Mouse (Mus musculus) kidney, embryonic 16.5 days (tissue): Measurements from ENCODE around the gene Rere. TPM values are rescaled to one million over a fixed set of nuclear protein-coding genes. Genes with fewer than 3 reads are reported as not detected.

Experiments used
- ATAC-seq: fragments of 200-750 bp; cut with Nextera tagmentation; 2 replicates; pipeline ENCODE4 v1.8.0; 2017; ENCODE audit warnings: moderate TSS enrichment; ENCODE audit not compliant: low FRiP score, low TSS enrichment
- H3K27ac ChIP-seq: fragments of 300-500 bp; sonication (generic); 2 replicates; pipeline ENCODE4 v1.5.1; 2014; ENCODE audit warnings: low read length
- H3K27me3 ChIP-seq: fragments of 300-500 bp; sonication (generic); 2 replicates; pipeline ENCODE4 v1.6.1; 2014; ENCODE audit warnings: low read length, control low read depth, mixed read lengths; ENCODE audit not compliant: insufficient read depth
- H3K36me3 ChIP-seq: fragments of 300-500 bp; sonication (generic); 2 replicates; pipeline ENCODE4 v1.6.1; 2014; ENCODE audit warnings: low read length, control low read depth, mixed read lengths; ENCODE audit not compliant: insufficient read depth
- H3K4me1 ChIP-seq: fragments of 300-500 bp; sonication (generic); 2 replicates; pipeline ENCODE4 v1.6.1; 2014; ENCODE audit warnings: low read length, control low read depth, mixed read lengths; ENCODE audit not compliant: insufficient read depth
- H3K4me2 ChIP-seq: fragments of 300-500 bp; sonication (generic); replicated peaks from 2 replicates; pipeline ENCODE4 v1.6.1; 2014; ENCODE audit warnings: low read depth, low read length
- H3K4me3 ChIP-seq: fragments of 300-500 bp; sonication (generic); 2 replicates; pipeline ENCODE4 v1.5.1; 2014; ENCODE audit warnings: mild to moderate bottlenecking, low read length
- H3K9ac ChIP-seq: fragments of 300-500 bp; sonication (generic); replicated peaks from 2 replicates; pipeline ENCODE4 v1.6.1; 2014; ENCODE audit warnings: low read length
- H3K9me3 ChIP-seq: fragments of 300-500 bp; sonication (generic); 2 replicates; pipeline ENCODE4 v1.6.1; 2016; ENCODE audit warnings: low read length, control low read depth
- WGBS: fragments of 180-500 bp; shearing (Covaris S2); extraction: QIAGEN DNeasy Blood & Tissue Kit; methylation state at CpG from one replicate; pipeline ENCODE4 v1.1.7; 2014; 5-methylcytosine and 5-hydroxymethylcytosine counted together
- polyA plus RNA-seq: library from polyadenylated mRNA; unstranded; fragments of >200 nt; fragmentation: Nextera tagmentation; extraction: Ambion mirVana; gene quantifications from 2 replicates; pipeline ENCODE4 v1.2.1, GENCODE M21; 2015

Rere gene
- polyA plus RNA-seq, 1 experiment from 2014 or later: 30.7 TPM

DNA sequence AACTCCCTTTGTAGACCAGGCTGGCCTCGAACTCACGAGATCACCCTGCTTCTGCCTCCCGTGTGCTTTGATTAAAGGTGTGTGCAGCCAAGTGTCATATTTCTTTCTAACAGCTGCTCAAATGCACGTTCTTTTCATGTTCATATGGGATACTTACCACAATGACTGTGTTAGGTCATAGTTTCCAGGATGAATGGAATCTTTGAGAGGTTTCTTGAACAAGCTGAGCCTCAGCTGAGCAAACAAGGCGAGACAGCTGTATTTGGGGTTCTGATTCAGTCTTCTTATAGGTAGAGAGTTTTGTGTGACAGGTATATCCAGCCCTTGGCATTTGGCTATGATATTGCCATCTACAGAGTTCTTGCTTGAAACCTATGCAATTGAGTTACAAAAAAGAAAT, 179.0 kb downstream of the Rere start:
- 75% methylated on average over 5 of the region's 5 CpGs for WGBS
- Histone ChIP-seq H3K27me3 (no peaks in the 10 kb centered on the region), H3K9me3 (no peaks in the 10 kb centered on the region), H3K9ac (no peak overlapping the region), H3K27ac (no peak overlapping the region), H3K36me3 (0 out of 2 replicates have a peak, but pooled peaks cover 3% of the 10 kb centered on the region), H3K4me1 (peaks cover 50% of the 10 kb centered on the region), H3K4me2 (no peak overlapping the region), H3K4me3 (no peak overlapping the region)
- ATAC-seq: no peak

DNA sequence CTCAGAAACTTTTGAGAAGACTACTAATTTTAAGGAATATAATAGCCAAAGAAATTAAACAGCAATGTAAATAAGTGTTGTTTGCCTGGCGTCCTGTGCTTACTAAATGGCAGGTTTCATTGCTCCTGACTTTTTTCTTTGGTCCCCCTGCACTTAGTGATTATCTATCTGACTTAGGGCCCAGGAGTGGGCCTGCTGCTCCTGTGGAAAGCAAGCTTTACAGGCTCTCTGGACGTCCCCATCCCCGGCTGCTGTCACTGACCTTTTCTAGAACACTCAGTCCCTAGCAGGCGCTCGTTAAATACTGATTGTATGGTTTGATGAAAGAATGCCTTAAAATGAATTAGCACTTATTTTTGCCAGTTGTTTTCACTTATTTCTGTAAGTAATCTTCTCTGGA, 179.6 kb downstream of the Rere start:
- no peak overlapping the region for H3K27ac ChIP-seq
- H3K4me2 ChIP-seq: no peak overlapping the region
- no peak overlapping the region for H3K9ac ChIP-seq
- WGBS: 58% methylated on average over 5 of the region's 5 CpGs
- peaks cover 49% of the 10 kb centered on the region for H3K4me1 ChIP-seq
- H3K27me3 ChIP-seq: no peaks in the 10 kb centered on the region
- 0 out of 2 replicates have a peak, but pooled peaks cover 3% of the 10 kb centered on the region for H3K36me3 ChIP-seq
- H3K9me3 ChIP-seq: no peaks in the 10 kb centered on the region
- no peak overlapping the region for H3K4me3 ChIP-seq
- ATAC-seq: no peak

DNA sequence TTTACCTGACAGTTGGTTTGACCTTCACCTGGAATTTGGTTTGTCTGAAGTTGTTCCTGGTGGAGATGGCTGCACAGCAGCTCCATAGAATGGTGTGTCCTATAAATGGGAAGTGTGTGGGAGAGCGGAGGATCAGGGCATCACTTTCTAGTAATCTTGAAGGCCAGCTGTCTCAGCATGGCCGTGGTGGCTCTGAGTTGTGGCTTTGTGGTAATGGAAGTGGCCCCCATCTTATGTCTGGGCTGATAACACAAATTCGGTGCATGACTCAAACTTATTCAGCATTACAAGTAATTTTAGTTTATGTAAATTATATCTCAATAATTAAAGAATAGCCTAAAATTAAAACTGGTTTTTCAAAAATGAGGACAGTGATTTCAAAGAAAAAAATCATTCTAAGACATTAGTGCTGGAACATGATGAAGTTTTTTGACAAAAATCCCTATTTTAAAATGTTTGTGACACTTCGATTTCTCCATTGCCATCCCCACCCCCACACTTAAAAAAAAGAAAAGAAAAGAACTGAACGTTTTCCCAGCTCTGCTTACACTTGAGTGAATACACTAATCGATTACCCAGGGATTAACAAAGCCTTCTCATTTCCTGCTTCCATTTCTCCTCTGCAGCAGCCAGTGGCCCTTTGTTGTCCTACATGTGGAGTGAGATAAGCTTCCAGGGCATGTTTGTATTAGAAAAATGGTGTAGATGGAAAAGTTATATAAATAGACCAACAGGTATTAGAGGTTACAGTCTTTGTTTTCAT, 180.2 kb downstream of the Rere start:
- WGBS: 39% methylated on average over 6 of the region's 6 CpGs
- no peak overlapping the region for H3K4me2 ChIP-seq
- H3K27me3 ChIP-seq: no peaks in the 10 kb centered on the region
- peaks cover 47% of the 10 kb centered on the region for H3K4me1 ChIP-seq
- no peaks in the 10 kb centered on the region for H3K9me3 ChIP-seq
- H3K36me3 ChIP-seq: 0 out of 2 replicates have a peak, but pooled peaks cover 3% of the 10 kb centered on the region
- H3K27ac ChIP-seq: peak overlapping the region; percentile 73; the same call in 1 of the 2 replicates
- no peak overlapping the region for H3K9ac ChIP-seq
- no peak overlapping the region for H3K4me3 ChIP-seq
- no peak for ATAC-seq

DNA sequence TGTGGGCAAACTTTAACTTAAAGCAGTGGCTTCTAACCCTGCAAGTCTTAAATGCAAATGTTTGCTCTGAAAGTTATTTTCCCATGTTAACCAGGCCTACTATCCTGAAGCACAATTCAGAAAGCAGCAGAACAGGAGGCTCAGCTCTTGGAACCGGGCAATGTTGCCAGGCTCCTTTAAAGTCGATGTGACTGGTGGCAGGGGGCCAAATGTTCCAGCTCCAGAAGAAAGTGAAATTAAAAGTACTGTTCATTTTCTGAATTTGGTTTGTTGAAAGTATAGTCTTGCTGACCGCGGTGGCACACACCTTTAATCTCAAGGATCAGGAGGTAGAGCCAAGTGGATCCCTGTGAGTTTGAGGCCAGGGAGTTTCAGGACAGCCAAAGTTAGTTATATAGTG, 180.9 kb downstream of the Rere start:
- no peak overlapping the region for H3K4me2 ChIP-seq
- no peak for ATAC-seq
- no peak overlapping the region for H3K4me3 ChIP-seq
- H3K4me1 ChIP-seq: peaks cover 40% of the 10 kb centered on the region
- peak overlapping the region; percentile 47; the same call in 1 of the 2 replicates for H3K9ac ChIP-seq
- 55% methylated on average over 4 of the region's 4 CpGs for WGBS
- H3K27me3 ChIP-seq: no peaks in the 10 kb centered on the region
- no peaks in the 10 kb centered on the region for H3K9me3 ChIP-seq
- H3K27ac ChIP-seq: peak overlapping the region; percentile 65
- H3K36me3 ChIP-seq: 0 out of 2 replicates have a peak, but pooled peaks cover 3% of the 10 kb centered on the region

DNA sequence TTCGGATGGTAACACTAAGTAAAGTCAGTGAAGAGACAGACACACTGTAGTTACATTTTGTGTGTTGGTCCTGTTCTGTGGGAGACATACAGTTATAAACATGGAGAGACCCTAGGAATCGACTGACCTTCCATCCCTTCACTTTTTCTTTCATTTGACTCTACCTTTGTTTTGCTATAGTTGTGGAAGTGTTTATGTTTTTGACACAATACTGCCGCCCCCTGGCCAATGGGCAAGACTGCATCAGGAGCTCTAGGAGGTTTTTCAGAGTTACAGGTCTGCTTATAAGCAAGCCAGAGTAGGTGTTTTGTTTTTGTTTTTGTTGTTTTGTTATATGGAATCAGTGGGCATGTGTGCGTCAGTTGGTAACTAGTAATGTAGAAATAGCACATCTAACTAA, 184.3 kb downstream of the Rere start:
- peaks cover 2% of the 10 kb centered on the region for H3K36me3 ChIP-seq
- no peaks in the 10 kb centered on the region for H3K27me3 ChIP-seq
- H3K9ac ChIP-seq: no peak overlapping the region
- no peak overlapping the region for H3K27ac ChIP-seq
- H3K4me3 ChIP-seq: no peak overlapping the region
- H3K4me1 ChIP-seq: peaks cover 28% of the 10 kb centered on the region
- H3K9me3 ChIP-seq: no peaks in the 10 kb centered on the region
- no peak overlapping the region for H3K4me2 ChIP-seq
- no peak for ATAC-seq
- WGBS: 47% methylated on average over 4 of the region's 4 CpGs

DNA sequence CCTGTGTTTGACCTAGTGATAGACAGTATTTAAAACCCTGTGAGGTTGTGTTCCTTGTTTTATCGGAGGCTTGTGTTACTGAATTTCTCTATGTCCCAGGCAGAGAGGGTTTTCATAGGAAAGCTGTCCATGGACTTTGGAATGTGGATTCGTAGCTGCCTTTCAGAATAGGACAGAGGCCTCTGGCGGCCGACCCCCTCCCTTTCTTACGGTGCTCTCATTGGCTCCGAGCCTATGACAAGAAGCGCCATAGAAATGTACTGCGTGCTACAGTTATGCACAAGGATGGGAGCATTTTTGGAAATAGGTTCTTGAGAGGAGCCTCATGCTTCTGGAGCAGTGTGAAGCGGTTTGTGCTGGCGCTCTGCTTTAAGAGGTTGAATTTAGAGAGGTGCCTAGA, 187.8 kb downstream of the Rere start:
- no peak; the same call in 1 of the 2 replicates for ATAC-seq
- H3K27ac ChIP-seq: peak overlapping the region; percentile 27; the same call in 1 of the 2 replicates
- H3K4me3 ChIP-seq: no peak overlapping the region
- H3K9me3 ChIP-seq: no peaks in the 10 kb centered on the region
- no peak overlapping the region for H3K9ac ChIP-seq
- no peaks in the 10 kb centered on the region for H3K27me3 ChIP-seq
- H3K36me3 ChIP-seq: peaks cover 8% of the 10 kb centered on the region
- no peak overlapping the region for H3K4me2 ChIP-seq
- peaks cover 22% of the 10 kb centered on the region for H3K4me1 ChIP-seq
- WGBS: 71% methylated on average over 10 of the region's 10 CpGs

DNA sequence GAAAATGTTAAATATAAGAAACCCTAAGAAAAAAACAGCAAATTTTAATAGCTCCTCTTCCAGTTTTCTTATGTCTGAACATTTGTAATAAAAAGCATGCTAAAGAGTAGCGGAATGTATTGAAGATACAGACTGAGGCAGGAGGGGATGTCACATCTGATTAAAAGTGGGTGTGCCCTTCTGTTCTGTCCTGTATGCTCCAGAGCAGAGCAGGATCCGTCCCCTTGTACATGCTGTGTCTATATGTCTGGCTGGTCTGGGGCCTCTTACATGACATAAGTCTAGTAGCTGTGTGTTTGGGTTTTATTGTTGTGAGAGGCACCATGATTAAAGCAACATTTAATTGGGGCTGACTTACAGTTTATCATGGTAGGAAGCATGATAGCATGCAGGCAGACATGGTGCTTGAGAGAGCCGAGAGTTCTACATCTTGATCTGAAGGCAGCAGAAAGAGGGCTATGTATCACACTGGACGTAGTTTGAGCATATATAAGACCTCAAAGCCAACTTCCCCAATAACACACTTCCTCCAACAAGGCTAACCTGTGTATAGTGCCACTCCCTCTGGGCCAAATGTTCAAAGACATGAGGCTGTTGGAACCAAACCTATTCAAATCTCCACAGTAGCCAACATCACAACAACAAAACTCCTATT, 189.4 kb downstream of the Rere start:
- Histone ChIP-seq H3K27ac (no peak overlapping the region), H3K4me2 (no peak overlapping the region), H3K36me3 (peaks cover 8% of the 10 kb centered on the region), H3K4me3 (no peak overlapping the region), H3K4me1 (peaks cover 16% of the 10 kb centered on the region; the same call in 1 of the 2 replicates), H3K27me3 (no peaks in the 10 kb centered on the region), H3K9me3 (no peaks in the 10 kb centered on the region), H3K9ac (no peak overlapping the region)
- 95% methylated on average over 4 of the region's 4 CpGs for WGBS
- ATAC-seq: no peak

DNA sequence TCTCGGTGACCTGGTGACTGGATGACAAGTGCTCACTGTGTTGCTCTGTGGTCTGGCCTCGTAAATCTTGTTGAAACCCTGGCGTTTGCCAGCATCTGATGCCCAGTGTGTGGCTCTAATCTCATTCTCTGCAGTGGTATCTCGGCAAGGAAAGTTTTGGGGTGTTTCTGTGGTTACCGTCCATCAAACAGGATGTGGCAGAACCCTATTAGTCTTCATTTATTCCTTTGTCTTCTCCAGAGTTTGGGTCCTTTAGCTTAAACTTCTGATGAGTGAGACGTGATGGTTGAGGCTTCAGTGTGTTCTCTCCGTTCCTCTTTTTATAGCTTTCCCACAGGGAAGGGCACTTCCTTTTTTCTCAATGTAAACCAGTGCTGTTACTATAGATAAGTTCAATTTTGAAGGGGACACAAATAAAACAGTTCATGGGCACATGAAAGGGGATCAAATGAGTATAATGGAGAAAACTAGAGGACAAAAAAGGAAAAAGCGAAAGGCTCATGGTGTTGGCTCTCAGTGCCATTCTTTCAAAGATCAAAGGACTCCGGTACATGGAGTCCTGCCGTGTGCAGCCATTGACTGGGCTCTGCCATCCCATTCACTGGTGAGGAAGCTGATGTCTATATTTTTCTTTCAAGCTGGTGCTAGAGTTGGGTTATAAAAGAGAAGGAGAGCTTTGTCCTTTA, 191.4 kb downstream of the Rere start:
- Histone ChIP-seq H3K4me2 (no peak overlapping the region), H3K9ac (no peak overlapping the region), H3K27me3 (no peaks in the 10 kb centered on the region), H3K4me1 (peaks cover 12% of the 10 kb centered on the region; the same call in 1 of the 2 replicates), H3K27ac (peak overlapping the region; percentile 17; the same call in 1 of the 2 replicates), H3K4me3 (no peak overlapping the region), H3K9me3 (no peaks in the 10 kb centered on the region), H3K36me3 (peaks cover 11% of the 10 kb centered on the region)
- ATAC-seq: no peak
- 47% methylated on average over 10 of the region's 10 CpGs for WGBS

DNA sequence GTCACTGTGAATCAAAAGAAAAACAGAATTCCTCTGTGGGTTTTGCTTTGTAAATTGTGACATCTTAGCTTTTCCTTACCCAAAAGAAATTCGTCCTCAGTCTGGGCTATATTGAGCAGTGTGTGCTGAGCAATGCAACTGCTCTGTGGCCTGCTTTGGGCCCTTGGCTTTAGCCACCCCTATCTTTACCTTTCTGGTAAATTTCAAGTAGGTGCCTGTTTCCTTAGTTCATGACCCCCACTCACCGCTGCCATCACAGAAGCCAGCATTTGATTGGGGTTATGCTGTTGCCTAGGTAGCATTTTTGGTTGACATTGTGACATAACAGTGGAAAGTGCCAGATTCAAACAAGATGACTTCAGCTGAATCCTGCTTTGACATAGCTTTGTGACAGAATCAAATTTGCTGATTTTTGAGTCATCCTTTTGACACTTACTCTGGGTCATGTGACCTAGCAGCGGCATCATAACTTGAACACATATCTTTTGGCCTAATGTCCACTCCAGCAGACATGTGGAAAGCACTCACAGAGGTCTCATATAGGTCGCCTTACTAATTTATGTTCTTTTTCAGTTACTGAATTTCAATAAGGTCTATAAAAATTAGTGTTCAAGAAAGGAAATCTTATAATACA, 192.1 kb downstream of the Rere start:
- Histone ChIP-seq H3K4me3 (no peak overlapping the region), H3K27ac (peak overlapping the region; percentile 17; the same call in 1 of the 2 replicates), H3K27me3 (no peaks in the 10 kb centered on the region), H3K9ac (no peak overlapping the region), H3K9me3 (no peaks in the 10 kb centered on the region), H3K36me3 (peaks cover 12% of the 10 kb centered on the region), H3K4me2 (no peak overlapping the region), H3K4me1 (peaks cover 12% of the 10 kb centered on the region; the same call in 1 of the 2 replicates)
- ATAC-seq: no peak
- 85% methylated on average over 4 of the region's 4 CpGs for WGBS
